Mouse (Mus musculus) embryo, embryonic 10 days (tissue): Measurements from ENCODE around the gene Gpr1.
"Not testable (repeated sequence)": the region's sequence is repeated elsewhere in the genome, so short reads cannot be mapped to it uniquely, and the experiment has no call there.

Experiments
- DNase-seq: peaks from one replicate; pipeline ENCODE4 v3.0.0-alpha.2; 2015; ENCODE audit warnings: low spot score

The Gpr1 gene

DNA sequence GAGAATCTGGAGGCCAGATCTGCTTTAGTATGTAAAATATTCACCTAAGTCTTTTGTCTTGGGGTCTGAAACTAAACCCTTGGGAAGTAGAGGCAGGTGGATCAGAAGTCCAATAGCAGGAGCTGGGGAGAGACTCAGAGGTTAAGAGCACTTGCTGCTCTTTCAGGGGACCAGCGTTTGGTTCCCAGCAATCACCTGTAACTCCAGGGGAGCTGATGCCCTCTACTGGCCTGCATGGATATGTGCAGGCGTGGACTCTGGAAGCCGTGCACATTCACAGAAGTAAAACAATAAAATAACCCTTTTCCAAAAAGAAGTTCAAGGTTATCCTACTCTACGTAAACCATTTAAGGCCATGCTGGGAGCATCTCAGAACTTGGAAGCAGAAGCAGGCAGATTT, 4.9 kb upstream of the Gpr1 start:
- no peak for DNase-seq

DNA sequence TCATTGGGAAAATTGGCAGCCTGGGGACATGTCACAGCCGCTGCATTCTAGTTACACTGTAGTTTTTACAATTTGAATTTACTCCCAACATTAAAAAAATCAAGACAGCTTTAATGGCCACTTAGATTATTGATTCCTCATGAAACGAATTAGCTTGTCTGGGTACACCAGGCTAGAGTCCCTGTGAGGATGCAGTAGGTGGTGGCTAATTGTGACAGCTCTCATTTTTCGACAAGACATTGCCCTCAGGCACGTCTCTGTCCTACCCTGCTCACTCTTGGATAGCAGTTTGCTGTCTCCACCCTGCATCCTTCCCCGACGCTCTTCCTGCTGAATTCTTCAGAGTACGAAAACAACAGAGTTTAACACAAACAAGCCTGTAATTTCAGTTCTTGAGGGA, 288 bp upstream of the Gpr1 start:
- no peak for DNase-seq

DNA sequence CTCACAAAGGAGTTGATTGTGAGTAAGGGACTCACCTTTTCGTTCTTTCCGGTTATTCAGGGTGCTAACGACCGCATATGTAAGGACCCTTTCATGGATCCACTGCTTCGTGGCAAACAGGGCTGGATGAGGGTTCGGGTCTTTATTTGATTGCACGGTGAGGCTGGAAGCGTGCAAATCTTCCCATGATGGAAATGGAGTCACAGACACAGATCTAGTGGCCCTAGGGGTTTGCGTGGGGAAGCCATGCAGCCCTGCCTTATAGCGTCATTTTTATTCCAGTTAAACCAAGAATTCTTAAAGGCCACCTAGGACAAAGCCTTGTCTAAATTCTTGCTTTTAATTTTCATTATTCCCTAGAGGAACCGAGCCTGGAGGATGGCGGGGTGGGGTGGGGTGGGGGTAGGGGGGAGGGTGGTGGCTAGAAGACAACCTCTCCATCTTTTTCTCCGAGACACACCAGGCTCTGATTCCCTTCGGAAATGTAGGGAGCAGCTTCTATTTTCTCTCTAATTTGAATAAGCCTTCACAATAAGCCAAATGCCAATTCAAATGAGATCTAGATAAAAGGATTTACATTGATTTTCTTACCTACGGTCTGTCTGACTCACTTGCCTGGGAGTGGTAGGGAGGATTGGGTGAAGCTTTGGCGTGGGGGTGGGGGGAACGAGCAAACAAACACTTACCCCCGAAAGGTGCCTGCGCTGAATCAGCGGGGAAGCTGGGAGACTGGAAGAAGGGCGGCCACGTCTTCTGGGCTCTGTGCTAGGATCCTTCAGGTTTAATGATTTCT, 669 bp downstream of the Gpr1 start:
- no peak for DNase-seq

DNA sequence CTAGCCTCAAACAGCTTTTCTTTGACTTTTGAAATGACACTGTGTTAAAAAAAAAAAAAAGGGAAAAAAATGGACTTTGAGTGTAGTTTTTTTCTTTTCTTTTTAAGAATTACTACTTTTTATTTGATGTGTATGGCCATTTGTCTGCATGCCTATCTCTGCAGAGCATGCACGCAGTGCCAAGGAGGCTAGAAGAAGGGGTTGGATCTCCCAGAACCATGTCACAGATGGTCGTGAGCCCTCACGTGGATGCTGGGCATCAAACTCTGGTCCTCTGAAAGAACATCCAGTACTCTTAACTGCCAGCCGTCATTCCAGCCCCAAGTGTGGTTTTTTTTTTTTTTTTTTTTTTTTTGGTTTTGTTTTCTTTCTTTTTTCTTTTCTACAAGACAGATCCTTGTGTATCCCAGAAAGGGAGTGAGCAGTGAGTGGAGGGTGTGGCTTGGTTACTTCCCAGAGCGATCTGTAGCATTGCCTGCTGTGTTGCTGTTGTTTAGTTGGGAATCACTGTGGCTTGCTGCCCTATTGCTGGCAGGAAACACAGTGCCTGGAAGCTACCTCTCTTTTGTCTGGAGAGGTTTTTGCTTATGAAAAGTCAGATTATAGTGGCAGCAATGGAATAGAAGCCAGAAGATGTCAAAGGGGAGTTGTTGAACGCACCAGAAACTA, 4.3 kb downstream of the Gpr1 start:
- no peak for DNase-seq

DNA sequence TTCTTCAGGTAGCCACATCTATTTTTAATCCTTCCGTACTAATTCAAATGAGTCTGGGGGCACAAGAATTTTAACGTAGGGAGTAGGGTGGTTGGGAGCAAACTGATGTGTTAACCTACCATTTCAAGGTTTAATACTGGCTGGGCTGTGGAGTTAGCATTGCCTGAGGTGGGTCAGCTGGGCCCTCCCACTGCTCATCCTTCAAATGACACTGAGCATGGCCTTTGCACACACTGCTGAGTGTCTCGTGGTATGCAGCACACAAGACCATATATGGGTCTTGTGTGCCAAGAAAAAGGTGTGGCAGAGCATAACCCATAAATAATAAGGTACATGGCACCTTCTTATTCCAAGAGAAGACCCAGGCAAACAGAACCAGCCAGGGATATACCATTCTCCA, 6.7 kb downstream of the Gpr1 start:
- DNase-seq, result no peak

DNA sequence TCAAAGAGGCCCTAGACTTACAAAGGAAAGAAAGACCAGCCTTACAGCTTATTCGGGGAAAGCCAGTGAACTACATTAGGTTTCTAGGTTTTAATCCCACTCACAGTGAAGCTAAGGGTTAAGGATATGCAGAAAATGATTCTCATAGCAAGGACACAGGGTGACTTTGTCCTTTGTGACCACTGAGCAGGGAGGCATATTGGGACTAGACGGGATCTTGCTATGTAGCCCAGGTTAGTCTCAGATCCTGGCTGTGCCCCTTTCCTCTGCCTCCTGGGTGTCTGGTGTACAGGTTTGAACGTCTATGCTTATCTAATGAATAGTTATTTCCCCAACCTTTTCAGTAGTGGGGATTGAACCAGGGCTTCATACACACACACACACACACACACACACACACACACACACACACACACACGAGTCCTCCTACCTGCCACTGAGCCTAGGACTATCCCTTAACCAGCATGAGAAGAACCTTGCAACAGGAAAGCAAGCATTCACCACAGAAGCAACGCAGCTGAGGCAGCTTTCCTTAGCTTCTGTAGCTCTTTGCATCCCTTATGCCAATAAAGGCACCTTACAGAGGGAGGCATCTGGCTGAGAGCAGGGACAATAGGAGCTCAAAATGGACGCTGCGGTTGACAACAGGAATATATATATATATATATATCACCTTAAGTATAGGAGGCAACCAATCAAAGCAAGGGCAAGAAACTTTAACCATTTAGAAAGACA, 9.5 kb downstream of the Gpr1 start:
- DNase-seq, result no peak

DNA sequence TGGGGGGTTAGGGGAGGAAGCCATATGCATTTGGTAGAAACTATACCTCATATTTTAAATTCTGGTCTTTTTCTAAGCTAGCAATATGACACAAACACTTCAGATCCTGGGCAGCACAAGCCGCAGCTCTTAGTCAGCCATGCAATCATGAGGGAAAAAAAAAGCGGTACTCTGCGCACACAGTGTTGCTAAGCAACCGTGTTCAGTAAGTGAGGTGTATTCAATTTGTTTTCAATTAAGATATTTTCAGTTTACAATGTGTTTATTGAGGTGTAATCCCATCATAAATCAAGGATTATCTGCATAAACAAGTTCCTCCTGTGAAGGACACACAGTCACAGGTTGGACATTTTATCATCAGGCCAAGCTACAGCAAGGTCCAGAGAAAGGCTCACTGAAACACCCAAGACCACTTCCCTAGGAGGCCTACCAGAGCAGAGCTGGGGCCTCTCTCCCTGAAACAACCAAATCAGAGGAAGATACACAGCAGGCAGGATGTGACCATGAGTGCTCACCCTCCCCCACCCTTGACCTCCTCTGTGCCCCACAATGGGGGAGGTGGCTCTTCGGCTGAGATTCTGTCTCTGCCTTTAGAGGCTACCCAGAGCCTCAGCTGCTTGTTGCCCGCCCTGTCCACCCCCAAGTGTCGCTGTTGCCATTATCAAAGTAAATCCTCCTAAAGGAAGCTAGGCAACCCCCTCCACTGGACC, 10.2 kb downstream of the Gpr1 start:
- peak; percentile 92 for DNase-seq

DNA sequence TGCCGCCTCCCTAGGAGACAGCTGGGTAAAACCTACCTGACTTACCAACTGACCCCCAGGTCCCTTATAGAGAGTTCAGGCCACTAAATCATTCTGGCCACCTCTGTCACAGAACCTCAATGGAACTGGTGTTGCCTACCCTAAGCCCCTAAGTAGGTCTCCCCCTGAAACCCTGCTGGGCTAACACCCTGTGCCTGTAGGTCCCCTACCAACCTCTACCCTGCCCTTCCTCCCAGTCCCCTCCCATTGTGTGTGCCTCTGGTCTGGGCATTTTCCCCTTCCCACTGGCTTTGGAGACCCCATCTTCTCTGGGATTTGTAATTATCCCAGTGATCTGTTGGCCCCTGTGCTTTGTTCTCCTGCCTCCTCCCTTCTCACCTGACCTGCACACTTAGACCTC, 10.9 kb downstream of the Gpr1 start:
- DNase-seq, result no peak

DNA sequence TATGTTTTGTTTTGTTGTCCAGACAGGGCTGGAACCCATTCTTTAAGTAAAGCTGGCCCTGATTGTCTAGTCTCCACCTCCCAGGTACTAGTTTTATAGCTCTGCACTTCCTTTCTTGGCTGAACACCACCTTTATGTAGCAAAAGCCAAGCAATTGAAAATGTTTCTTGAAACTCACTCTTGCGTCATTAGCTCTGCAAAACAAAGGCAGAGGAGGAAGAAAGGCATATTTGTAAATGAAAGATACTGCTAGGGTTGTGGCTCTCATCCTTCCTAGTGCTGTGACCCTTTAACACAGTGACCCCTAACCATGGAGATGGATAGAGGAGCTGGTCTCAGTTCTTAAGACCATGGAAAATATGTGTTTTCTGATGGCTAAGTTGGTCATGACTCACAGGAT, 12.7 kb downstream of the Gpr1 start:
- DNase-seq, result no peak

DNA sequence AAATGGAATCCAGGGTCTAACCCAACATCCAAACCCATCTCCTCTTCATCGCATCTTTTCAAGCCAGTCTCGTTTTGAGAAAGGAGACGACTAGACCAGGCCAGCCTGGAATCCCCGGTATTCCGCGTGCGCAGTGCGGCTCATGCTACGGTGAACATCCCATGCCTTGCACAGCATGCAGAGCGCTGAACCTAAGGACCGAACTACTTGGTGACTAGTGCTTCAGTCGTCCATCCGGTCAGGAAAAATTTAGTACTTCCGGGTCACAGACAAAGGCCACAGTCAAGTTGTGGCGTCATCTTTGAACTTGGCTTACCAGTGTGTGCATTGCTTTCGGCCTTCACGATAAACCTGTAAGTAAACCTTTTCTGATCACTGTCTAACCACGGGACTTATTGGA, 14.0 kb downstream of the Gpr1 start:
- no peak for DNase-seq

DNA sequence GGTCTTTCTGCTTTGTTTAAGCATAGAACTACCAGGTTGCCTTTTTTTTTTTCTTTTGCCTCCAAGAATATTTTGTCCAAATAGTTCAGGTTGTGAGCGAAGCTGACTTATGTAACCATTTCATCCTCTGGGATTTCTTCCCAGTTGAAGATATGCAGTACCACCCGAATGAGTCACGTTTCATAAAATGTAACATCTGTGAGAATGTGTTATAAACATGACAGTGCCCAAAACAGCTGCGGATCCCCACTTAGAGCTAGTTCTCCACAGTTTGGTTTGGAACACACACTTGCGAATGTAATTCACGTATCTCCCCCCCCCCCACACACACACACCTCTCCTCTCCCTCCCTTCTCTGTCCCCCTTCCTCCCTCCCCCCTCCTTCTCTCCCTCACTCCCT, 15.0 kb downstream of the Gpr1 start:
- no peak for DNase-seq

DNA sequence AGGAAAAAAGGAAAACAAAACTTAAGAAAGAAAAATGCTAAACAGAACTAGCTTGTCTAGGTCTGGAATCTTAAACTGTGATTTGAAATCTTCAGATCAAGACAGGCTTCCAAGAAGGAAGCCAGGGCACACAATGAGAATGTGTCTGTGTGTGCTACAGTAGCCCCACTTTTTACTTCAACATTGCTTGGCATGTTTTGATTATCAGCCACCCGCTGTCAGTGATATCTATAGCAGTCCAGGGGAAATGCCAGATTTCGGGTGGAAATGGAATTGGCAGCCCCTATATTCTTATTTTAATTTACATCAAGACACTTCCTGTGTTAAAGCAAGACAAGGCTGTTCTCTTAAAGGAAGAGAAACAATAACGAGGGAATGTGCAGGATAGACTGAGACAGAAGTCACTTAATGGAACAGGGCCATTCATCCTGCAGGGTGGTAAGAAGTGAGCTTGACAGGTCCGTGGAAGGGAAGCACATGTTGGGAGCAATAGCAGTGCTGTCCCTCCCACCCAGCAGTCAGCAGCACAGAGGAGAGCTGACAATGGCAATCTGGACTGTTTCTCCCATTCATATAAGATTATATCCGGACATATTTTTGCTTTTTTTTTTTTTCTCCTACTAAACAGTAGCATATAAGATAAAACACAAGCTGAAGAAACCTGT, 18.4 kb downstream of the Gpr1 start:
- no peak for DNase-seq

DNA sequence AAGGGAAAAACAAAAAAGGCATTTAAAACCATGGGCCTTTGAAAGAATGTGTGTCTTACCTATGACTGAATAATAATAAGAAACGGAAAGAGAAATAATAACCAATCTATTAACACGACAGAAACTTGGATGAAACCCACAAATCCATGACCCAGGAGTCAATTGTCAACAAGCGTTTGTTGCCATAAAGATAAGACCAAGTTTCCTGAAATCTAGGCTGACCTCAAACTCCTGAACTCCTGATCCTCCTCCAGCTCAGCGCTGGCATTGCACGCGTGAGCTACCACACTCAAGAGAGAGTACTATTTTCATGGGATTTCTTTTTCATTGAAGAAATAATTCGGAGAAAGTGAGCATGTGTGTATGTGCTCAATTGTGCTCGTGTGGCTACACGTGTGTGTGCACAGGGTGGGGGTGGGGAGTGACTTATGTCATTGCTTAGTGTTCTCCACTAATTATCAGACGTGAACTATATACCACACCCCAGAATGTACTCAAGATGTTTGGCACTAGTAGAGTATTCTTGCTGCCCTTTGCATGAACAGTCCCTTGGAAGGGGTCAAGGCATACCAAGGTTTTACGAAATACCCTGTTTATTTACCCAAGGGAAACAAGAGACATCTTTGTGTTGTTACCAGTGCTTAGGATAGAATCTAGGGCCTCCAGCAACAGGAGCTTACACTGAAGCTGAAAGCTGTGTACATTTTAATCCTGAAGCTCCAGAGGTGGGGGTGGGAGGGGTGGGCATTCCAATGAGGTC, 21.9 kb downstream of the Gpr1 start:
- no peak for DNase-seq

DNA sequence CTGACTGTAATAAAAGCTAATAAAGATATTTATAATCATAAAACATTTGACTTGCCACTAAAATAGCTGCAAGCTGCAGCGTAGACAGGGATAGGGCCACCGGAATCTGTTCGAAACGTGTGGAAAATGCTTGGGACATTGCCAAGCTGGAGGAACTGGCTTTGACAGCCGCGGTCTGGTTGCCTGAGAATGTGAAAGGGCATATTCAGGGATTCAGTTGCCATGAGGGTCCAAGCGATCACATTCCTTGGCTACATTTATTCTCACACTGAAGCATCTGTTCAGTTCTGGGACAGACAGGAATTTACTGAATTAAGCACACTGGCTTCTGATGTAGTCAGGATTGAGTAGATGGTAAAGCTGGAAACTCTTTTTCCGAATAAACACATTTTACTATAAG, 23.5 kb downstream of the Gpr1 start:
- no peak for DNase-seq

DNA sequence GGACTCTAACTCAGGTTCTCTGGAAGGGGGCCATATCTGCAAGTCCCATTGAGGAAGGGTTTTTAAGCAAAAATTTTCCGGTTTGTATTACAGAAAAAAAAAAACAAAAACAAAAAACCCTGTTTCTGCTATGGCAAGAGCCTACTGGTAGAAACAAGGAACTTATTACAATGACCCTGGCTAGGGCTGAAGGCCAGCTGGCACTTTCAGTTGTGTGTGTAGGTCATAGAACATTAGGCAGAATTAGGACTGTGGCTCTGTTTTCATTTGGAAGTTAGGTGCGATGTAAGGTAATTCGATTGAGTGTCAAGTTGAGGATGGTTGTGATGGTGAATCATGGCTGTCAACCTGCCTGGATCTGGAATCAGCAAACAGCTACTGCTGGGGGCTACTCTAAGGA, 25.8 kb downstream of the Gpr1 start:
- DNase-seq, result no peak

DNA sequence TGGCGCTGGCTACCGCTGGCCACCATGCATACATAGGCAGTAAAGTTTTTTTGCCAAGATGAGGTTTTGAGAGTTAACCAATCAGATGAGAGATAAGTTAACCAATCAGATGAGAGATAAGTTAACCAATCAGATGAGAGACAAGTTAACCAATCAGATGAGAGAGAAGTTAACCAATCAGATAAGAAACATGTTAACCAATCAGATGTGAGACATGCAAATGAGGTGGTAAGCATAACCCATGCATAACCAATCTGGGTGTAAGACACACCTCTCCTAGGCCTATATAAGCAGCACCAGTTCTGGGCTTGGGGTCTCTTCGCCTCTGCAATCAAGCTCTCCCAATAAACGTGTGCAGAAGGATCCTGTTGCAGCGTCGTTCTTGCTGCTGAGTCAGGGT, 28.9 kb downstream of the Gpr1 start:
- not testable (repeated sequence) for DNase-seq

DNA sequence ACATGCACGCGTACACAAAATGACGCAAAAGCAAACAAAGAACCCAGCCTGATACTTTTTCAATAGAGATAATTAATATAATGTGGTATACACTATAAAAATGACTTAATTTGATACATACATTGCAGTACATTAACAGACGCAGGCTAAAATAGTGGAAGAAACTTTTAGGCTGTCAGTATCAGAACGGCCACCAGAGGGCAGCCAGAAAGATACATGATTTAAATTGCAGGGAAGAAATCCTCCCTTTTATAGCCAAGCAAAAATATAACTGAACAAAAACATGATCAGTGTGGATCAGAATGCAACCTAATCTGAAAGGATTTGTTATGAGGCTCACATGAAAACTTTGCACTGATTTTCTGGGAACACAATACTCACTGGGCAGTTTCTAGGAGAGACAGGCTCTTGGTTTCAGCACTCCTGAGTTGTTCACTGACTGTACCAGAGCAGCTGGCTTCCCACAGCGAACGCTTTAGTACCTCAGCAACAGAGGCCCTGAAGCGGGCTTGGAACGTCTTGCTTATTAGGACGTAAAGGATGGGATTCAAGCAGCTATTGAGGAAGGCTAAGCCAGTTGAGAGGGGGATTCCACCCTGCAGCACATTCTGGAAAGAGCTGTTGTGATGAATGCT, 31.6 kb downstream of the Gpr1 start:
- peak; percentile 57 for DNase-seq

DNA sequence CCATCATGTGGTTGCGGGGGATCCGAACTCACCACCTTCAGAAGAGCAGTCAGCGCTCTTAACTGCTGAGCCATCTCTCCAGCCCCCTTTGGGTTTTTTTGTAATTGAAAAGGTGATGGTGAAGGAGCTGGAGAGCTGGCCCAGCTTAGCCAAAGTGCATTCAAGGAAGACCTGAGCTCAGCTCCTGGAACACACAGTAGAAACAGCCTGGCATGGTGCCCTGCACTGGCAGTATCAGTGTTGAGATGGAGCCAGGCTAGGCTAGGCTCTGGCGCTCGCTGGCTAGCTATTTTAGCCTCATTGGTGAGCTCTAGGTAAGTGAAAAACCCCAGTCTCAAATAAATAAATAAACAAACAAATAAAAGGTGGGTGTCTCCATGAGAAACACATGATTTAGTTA, 32.1 kb downstream of the Gpr1 start:
- DNase-seq, result no peak

DNA sequence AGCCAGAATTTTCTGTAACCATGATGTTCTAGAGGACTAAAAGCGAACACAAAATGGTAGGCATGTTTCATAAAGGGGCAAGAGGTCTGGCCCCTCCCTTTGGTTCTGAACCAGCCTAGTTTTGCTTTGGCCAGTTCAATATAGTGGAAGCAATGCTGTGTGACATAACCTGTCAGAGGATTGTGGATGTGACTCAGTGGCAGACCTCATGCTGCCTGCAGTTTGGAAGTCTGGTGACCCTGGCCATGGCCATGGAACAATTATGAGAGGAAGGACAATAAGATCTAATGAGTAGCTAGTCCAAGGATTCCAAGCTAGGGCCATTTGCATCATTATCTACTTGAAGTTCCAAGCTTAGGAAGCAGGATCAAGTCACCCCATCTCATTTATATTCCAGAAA, 32.9 kb downstream of the Gpr1 start:
- DNase-seq, result no peak

DNA sequence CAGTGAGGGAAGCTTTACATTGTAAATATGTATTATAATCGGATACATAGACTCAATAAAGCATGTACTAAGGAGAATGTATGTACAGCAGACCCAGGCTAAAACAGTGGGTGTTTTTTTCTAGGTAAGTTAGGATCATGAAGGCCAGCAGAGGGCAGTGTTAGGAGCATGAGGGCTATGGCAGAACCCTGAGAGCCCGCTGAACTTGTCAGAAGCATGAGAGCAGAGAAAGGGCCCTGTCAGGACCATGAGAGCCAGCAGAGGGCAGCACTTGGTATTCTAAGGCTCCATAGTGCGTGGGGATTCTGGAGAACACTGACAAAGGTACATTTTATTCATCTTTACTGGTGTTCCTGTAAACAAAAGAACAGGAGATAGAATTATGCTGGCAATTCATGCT, 33.3 kb downstream of the Gpr1 start:
- DNase-seq, result peak; percentile 97

DNA sequence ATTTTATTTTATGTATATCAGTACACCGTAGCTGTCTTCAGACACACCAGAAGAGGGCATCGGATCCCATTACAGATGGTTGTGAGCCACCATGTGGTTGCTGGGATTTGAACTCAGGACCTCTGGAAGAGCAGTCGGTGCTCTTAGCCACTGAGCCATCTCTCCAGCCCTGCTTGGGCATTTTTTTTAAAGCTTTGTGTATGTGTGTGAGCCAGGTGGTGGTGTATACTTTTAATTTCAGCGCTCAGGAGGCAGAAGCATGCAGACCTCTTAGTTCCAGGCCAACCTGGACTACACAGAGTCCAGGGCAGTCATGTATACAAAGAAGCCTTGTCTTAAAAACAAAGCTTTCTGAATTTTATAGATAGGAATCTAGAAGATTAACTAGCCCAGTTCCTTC, 33.8 kb downstream of the Gpr1 start:
- not testable (repeated sequence) for DNase-seq
